Mouse (Mus musculus) lung, postnatal 0 days (tissue): ENCODE data around the gene Mthfd2l.

ENCODE experiments used
- CTCF ChIP-seq: IDR thresholded peaks from 2 replicates; pipeline ENCODE4 v1.5.1; 2016; ENCODE audit warnings: antibody characterized with exemption, mild to moderate bottlenecking
- EP300 ChIP-seq: IDR thresholded peaks from 2 replicates; pipeline ENCODE4 v1.6.1; 2016; ENCODE audit warnings: antibody characterized with exemption, mild to moderate bottlenecking, control low read depth

DNA sequence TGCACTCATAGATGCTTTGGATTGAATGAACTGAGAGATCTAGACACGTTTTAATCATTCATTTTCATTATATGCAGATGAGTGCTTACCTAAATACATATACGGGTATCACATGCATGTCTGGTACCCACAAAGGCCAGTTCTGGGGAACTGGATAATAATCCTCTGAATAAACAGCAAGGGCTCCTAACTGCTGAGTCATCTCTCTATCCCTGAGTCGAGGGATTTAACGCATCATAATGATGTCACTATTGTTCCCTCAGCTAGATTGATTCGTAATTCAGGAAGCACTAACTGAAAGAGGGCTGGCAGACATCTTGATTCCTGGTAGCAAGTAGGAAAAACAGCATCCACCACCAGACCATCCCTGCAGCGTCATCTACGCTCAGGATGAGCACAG is 30.2 kb upstream of the Mthfd2l start:
- TF ChIP-seq EP300 (no peak), CTCF (no peak)
